Mouse (Mus musculus): ENCODE measurements at regions not wholly inside any gene's neighbourhood (a gene's known extent, or its start where the extent isn't known, plus 50 kb on each side); places are given as distances from the start of the nearest gene placed in this dataset.
A peak's percentile ranks its signal among the peaks of the same experiment; 100 is the strongest.

GRCm38 (mm10) chr12:107769801-107770515 lies 233.4 kb downstream of the Bcl11b start:
- Histone ChIP-seq H3K27me3 (ENCODE audit: control insufficient read depth, insufficient read depth, low read length) (no peaks in the 10 kb centered on the region), H3K27ac (ENCODE audit: insufficient read depth, low read length) (no peak overlapping the region), H3K4me1 (ENCODE audit: control insufficient read depth, insufficient read depth, insufficient read length) (peaks cover 2% of the 10 kb centered on the region; the same call in 1 of the 2 replicates), H3K36me3 (ENCODE audit: control insufficient read depth, insufficient read depth, low read length) (no peaks in the 10 kb centered on the region), H3K4me3 (ENCODE audit: extremely low read depth, insufficient read depth, insufficient read length) (no peak overlapping the region)
- TF ChIP-seq CTCF (IDR thresholded peaks at IDR 0.05; ENCODE audit: extremely low read depth, insufficient read depth, insufficient read length, insufficient replicate concordance) (no peak), POLR2A (IDR thresholded peaks at IDR 0.05; ENCODE audit: low read depth, low read length) (no peak)
- 66% methylated on average over 13 of the region's 13 CpGs for WGBS
- DNase-seq (ENCODE audit: low read depth in 1 of 2, low spot score in 2 of 2) = no peak

- TF ChIP-seq CTCF (IDR thresholded peaks at IDR 0.05; ENCODE audit: extremely low read depth, insufficient read depth, insufficient read length, insufficient replicate concordance) (no peak), POLR2A (IDR thresholded peaks at IDR 0.05; ENCODE audit: low read depth, low read length) (no peak)
- no peaks in the 10 kb centered on the region for H3K27me3 ChIP-seq (ENCODE audit: control insufficient read depth, insufficient read depth, low read length)
- no peak overlapping the region for H3K4me3 ChIP-seq (ENCODE audit: extremely low read depth, insufficient read depth, insufficient read length)
- 7% methylated on average over 5 of the region's 5 CpGs for WGBS
- peaks cover 2% of the 10 kb centered on the region; the same call in 1 of the 2 replicates for H3K4me1 ChIP-seq (ENCODE audit: control insufficient read depth, insufficient read depth, insufficient read length)
- no peak overlapping the region for H3K27ac ChIP-seq (ENCODE audit: insufficient read depth, low read length)
- DNase-seq (ENCODE audit: low read depth in 1 of 2, low spot score in 2 of 2) = no peak
- no peaks in the 10 kb centered on the region for H3K36me3 ChIP-seq (ENCODE audit: control insufficient read depth, insufficient read depth, low read length)
Observed at GRCm38 (mm10) chr12:107770516-107770836, 232.9 kb downstream of the Bcl11b start.

- TF ChIP-seq CTCF (IDR thresholded peaks at IDR 0.05; ENCODE audit: extremely low read depth, insufficient read depth, insufficient read length, insufficient replicate concordance) (no peak), POLR2A (IDR thresholded peaks at IDR 0.05; ENCODE audit: low read depth, low read length) (no peak)
- Histone ChIP-seq H3K4me1 (ENCODE audit: control insufficient read depth, insufficient read depth, insufficient read length) (peaks cover 2% of the 10 kb centered on the region; the same call in 1 of the 2 replicates), H3K27ac (ENCODE audit: insufficient read depth, low read length) (no peak overlapping the region), H3K36me3 (ENCODE audit: control insufficient read depth, insufficient read depth, low read length) (no peaks in the 10 kb centered on the region), H3K4me3 (ENCODE audit: extremely low read depth, insufficient read depth, insufficient read length) (no peak overlapping the region), H3K27me3 (ENCODE audit: control insufficient read depth, insufficient read depth, low read length) (no peaks in the 10 kb centered on the region)
- no peak for DNase-seq (ENCODE audit: low read depth in 1 of 2, low spot score in 2 of 2)
- WGBS = 71% methylated on average over 2 of the region's 2 CpGs
Observed at GRCm38 (mm10) chr12:107771325-107771724, 232.1 kb downstream of the Bcl11b start.

- H3K36me3 ChIP-seq (ENCODE audit: control insufficient read depth, insufficient read depth, low read length) = no peaks in the 10 kb centered on the region
- peaks cover 2% of the 10 kb centered on the region; the same call in 1 of the 2 replicates for H3K4me1 ChIP-seq (ENCODE audit: control insufficient read depth, insufficient read depth, insufficient read length)
- no peaks in the 10 kb centered on the region for H3K27me3 ChIP-seq (ENCODE audit: control insufficient read depth, insufficient read depth, low read length)
- TF ChIP-seq CTCF (IDR thresholded peaks at IDR 0.05; ENCODE audit: extremely low read depth, insufficient read depth, insufficient read length, insufficient replicate concordance) (no peak), POLR2A (IDR thresholded peaks at IDR 0.05; ENCODE audit: low read depth, low read length) (no peak)
- 58% methylated on average over 3 of the region's 3 CpGs for WGBS
- H3K4me3 ChIP-seq (ENCODE audit: extremely low read depth, insufficient read depth, insufficient read length) = no peak overlapping the region
- DNase-seq (ENCODE audit: low read depth in 1 of 2, low spot score in 2 of 2) = no peak
- no peak overlapping the region for H3K27ac ChIP-seq (ENCODE audit: insufficient read depth, low read length)
Observed at GRCm38 (mm10) chr12:107771809-107772208, 231.6 kb downstream of the Bcl11b start.

- H3K4me3 ChIP-seq (ENCODE audit: extremely low read depth, insufficient read depth, insufficient read length) = no peak overlapping the region
- DNase-seq (ENCODE audit: low read depth in 1 of 2, low spot score in 2 of 2) = no peak
- WGBS = 69% methylated on average over 9 of the region's 9 CpGs
- H3K27ac ChIP-seq (ENCODE audit: insufficient read depth, low read length) = no peak overlapping the region
- TF ChIP-seq POLR2A (IDR thresholded peaks at IDR 0.05; ENCODE audit: low read depth, low read length) (no peak), CTCF (IDR thresholded peaks at IDR 0.05; ENCODE audit: extremely low read depth, insufficient read depth, insufficient read length, insufficient replicate concordance) (no peak)
- H3K4me1 ChIP-seq (ENCODE audit: control insufficient read depth, insufficient read depth, insufficient read length) = no peaks in the 10 kb centered on the region
- H3K36me3 ChIP-seq (ENCODE audit: control insufficient read depth, insufficient read depth, low read length) = no peaks in the 10 kb centered on the region
- no peaks in the 10 kb centered on the region for H3K27me3 ChIP-seq (ENCODE audit: control insufficient read depth, insufficient read depth, low read length)
Observed at GRCm38 (mm10) chr12:107778046-107778445, 225.4 kb downstream of the Bcl11b start.

GRCm38 (mm10) chr12:107779306-107780057 lies 223.9 kb downstream of the Bcl11b start:
- Histone ChIP-seq H3K27me3 (ENCODE audit: control insufficient read depth, insufficient read depth, low read length) (no peaks in the 10 kb centered on the region), H3K4me3 (ENCODE audit: extremely low read depth, insufficient read depth, insufficient read length) (no peak overlapping the region), H3K36me3 (ENCODE audit: control insufficient read depth, insufficient read depth, low read length) (no peaks in the 10 kb centered on the region), H3K4me1 (ENCODE audit: control insufficient read depth, insufficient read depth, insufficient read length) (no peaks in the 10 kb centered on the region), H3K27ac (ENCODE audit: insufficient read depth, low read length) (no peak overlapping the region)
- peak in 1 of 2 experiments; percentile 8 for DNase-seq (ENCODE audit: low read depth in 1 of 2, low spot score in 2 of 2)
- no peak for TF ChIP-seq CTCF (IDR thresholded peaks at IDR 0.05; ENCODE audit: extremely low read depth, insufficient read depth, insufficient read length, insufficient replicate concordance)
- no peak for TF ChIP-seq POLR2A (IDR thresholded peaks at IDR 0.05; ENCODE audit: low read depth, low read length)
- 71% methylated on average over 13 of the region's 13 CpGs for WGBS

GRCm38 (mm10) chr12:107782147-107782546 lies 221.3 kb downstream of the Bcl11b start:
- Histone ChIP-seq H3K27me3 (ENCODE audit: control insufficient read depth, insufficient read depth, low read length) (no peaks in the 10 kb centered on the region), H3K36me3 (ENCODE audit: control insufficient read depth, insufficient read depth, low read length) (no peaks in the 10 kb centered on the region), H3K27ac (ENCODE audit: insufficient read depth, low read length) (no peak overlapping the region), H3K4me3 (ENCODE audit: extremely low read depth, insufficient read depth, insufficient read length) (no peak overlapping the region), H3K4me1 (ENCODE audit: control insufficient read depth, insufficient read depth, insufficient read length) (no peaks in the 10 kb centered on the region)
- WGBS = 71% methylated on average over 3 of the region's 3 CpGs
- DNase-seq (ENCODE audit: low read depth in 1 of 2, low spot score in 2 of 2) = no peak
- TF ChIP-seq POLR2A (IDR thresholded peaks at IDR 0.05; ENCODE audit: low read depth, low read length) = no peak
- TF ChIP-seq CTCF (IDR thresholded peaks at IDR 0.05; ENCODE audit: extremely low read depth, insufficient read depth, insufficient read length, insufficient replicate concordance) = no peak
